Mouse (Mus musculus) heart, adult 2 months (tissue): Measurements from ENCODE around the gene Smtn. TPM values are rescaled to one million over a fixed set of nuclear protein-coding genes. Genes with fewer than 3 reads are reported as not detected.

Source experiments
- DNase-seq, 2 experiments: peaks; one replicate each; pipeline ENCODE4 v3.0.0; 2021
- H3K27ac ChIP-seq: fragments of 200-600 bp; 2 replicates; pipeline ENCODE4 v1.8.1; 2022
- H3K27me3 ChIP-seq: fragments of 200-500 bp; 2 replicates; pipeline ENCODE4 v1.6.1; 2012; ENCODE audit warnings: mild to moderate bottlenecking, low read length, inconsistent platforms, mixed read lengths; ENCODE audit not compliant: control insufficient read depth, insufficient read depth
- H3K36me3 ChIP-seq: fragments of 200-500 bp; 2 replicates; pipeline ENCODE4 v1.6.1; 2012; ENCODE audit warnings: low read length, inconsistent platforms; ENCODE audit not compliant: control insufficient read depth, insufficient read depth
- H3K4me1 ChIP-seq: fragments of 200-500 bp; 2 replicates; pipeline ENCODE4 v1.6.1; 2011; ENCODE audit warnings: low read length; ENCODE audit not compliant: control insufficient read depth, insufficient read depth
- H3K4me3 ChIP-seq: fragments of 200-600 bp; 2 replicates; pipeline ENCODE4 v1.8.1; 2022
- H3K79me2 ChIP-seq: fragments of 200-500 bp; replicated peaks from 2 replicates; pipeline ENCODE4 v1.6.1; 2012; ENCODE audit warnings: mild to moderate bottlenecking, inconsistent platforms, low read length, moderate library complexity, mixed read lengths; ENCODE audit not compliant: control insufficient read depth, insufficient read depth
- H3K9ac ChIP-seq: fragments of 200-500 bp; 2 replicates; pipeline ENCODE4 v1.6.1; 2012; ENCODE audit warnings: low read depth, mild to moderate bottlenecking, control low read depth, inconsistent platforms, low read length, mixed read lengths
- CTCF ChIP-seq: fragments of 200-600 bp; IDR thresholded peaks from 2 replicates; pipeline ENCODE4 v1.8.1; 2022; ENCODE audit warnings: antibody characterized with exemption, mild to moderate bottlenecking, moderate library complexity
- EP300 ChIP-seq: fragments of 200-500 bp; IDR thresholded peaks from 2 replicates; pipeline ENCODE4 v1.6.1; 2011; ENCODE audit warnings: low read depth, low read length, control low read depth; ENCODE audit not compliant: insufficient read depth
- POLR2A ChIP-seq: fragments of 200-500 bp; IDR thresholded peaks from 2 replicates; pipeline ENCODE4 v1.6.1; 2011; ENCODE audit warnings: mild to moderate bottlenecking, low read depth, low read length, control low read depth; ENCODE audit not compliant: insufficient read depth
- WGBS: fragments of 180-500 bp; shearing (Covaris S2); methylation state at CpG from one replicate; pipeline ENCODE4 v1.1.7; 2018; 5-methylcytosine and 5-hydroxymethylcytosine counted together
- intact Hi-C: fragments of 180-260 bp; cut with DNase I; formaldehyde crosslinking; loops from one replicate; pipeline ENCODE4 v1.15.1; 2025
- polyA plus RNA-seq: library from polyadenylated mRNA; depleted of rRNA; stranded (reverse); fragments of >200 nt; gene quantifications from 2 replicates; pipeline ENCODE4 v1.2.3, GENCODE M21; 2012
- total RNA-seq, 2 experiments: library from RNA; stranded (reverse); gene quantifications; 2 replicates each; pipeline ENCODE4 v1.2.3; 2021

Smtn gene
- total and polyA plus RNA-seq, 3 experiments = 137 to 167 (median 154) TPM

- intact Hi-C loops = no loop called here
- WGBS = 92% methylated on average over 4 of the region's 4 CpGs
- H3K9ac ChIP-seq = no peak overlapping the region
- H3K27me3 ChIP-seq = no peaks in the 10 kb centered on the region
- no peak overlapping the region for H3K4me3 ChIP-seq
- TF ChIP-seq CTCF (no peak), POLR2A (no peak), EP300 (no peak)
- H3K36me3 ChIP-seq = no peaks in the 10 kb centered on the region
- H3K4me1 ChIP-seq = no peaks in the 10 kb centered on the region
- no peak overlapping the region for H3K27ac ChIP-seq
- DNase-seq = no peak
- H3K79me2 ChIP-seq = no peaks in the 10 kb centered on the region
Measured at GRCm38 (mm10) chr11:3581908-3582307, 41.5 kb upstream of the Smtn start.

- no peak for DNase-seq
- Histone ChIP-seq H3K79me2 (no peaks in the 10 kb centered on the region), H3K9ac (no peak overlapping the region), H3K27me3 (no peaks in the 10 kb centered on the region), H3K36me3 (no peaks in the 10 kb centered on the region; the same call in 1 of the 2 replicates), H3K27ac (no peak overlapping the region), H3K4me3 (no peak overlapping the region), H3K4me1 (peaks cover 2% of the 10 kb centered on the region)
- 48% methylated on average over 7 of the region's 7 CpGs for WGBS
- TF ChIP-seq EP300 (no peak), POLR2A (no peak), CTCF (no peak; the same call in 1 of the 2 replicates)
- intact Hi-C loops = no loop called here
Measured at GRCm38 (mm10) chr11:3580306-3581084, 40.1 kb upstream of the Smtn start.

- Histone ChIP-seq H3K4me1 (peaks cover 13% of the 10 kb centered on the region), H3K36me3 (peaks cover 3% of the 10 kb centered on the region), H3K9ac (no peak overlapping the region), H3K27ac (no peak overlapping the region), H3K79me2 (no peaks in the 10 kb centered on the region), H3K27me3 (no peaks in the 10 kb centered on the region), H3K4me3 (no peak overlapping the region)
- intact Hi-C loops = no loop called here
- no peak for DNase-seq
- TF ChIP-seq CTCF = no peak
- no peak for TF ChIP-seq EP300
- no peak for TF ChIP-seq POLR2A
- WGBS = 74% methylated on average over 10 of the region's 10 CpGs
Measured at GRCm38 (mm10) chr11:3578050-3578725, 37.8 kb upstream of the Smtn start.

GRCm38 (mm10) chr11:3575238-3575637 lies 34.8 kb upstream of the Smtn start:
- Histone ChIP-seq H3K27ac (peak overlapping the region; percentile 88), H3K36me3 (peaks cover 3% of the 10 kb centered on the region), H3K79me2 (no peaks in the 10 kb centered on the region), H3K9ac (no peak overlapping the region), H3K4me3 (no peak overlapping the region), H3K4me1 (peaks cover 26% of the 10 kb centered on the region), H3K27me3 (no peaks in the 10 kb centered on the region)
- TF ChIP-seq CTCF (no peak), POLR2A (0 out of 2 replicates have a peak, but pooled peaks have one; percentile 10), EP300 (0 out of 2 replicates have a peak, but pooled peaks have one; percentile 59)
- peak; percentile 44 to 61 for DNase-seq
- 29% methylated on average over 3 of the region's 3 CpGs for WGBS
- intact Hi-C loops = no loop called here

GRCm38 (mm10) chr11:3573092-3573491 lies 32.7 kb upstream of the Smtn start:
- Histone ChIP-seq H3K4me1 (peaks cover 27% of the 10 kb centered on the region), H3K27ac (peak overlapping the region; percentile 88), H3K4me3 (no peak overlapping the region), H3K36me3 (peaks cover 3% of the 10 kb centered on the region), H3K27me3 (no peaks in the 10 kb centered on the region), H3K9ac (peak overlapping the region; percentile 28; the same call in 1 of the 2 replicates), H3K79me2 (no peaks in the 10 kb centered on the region)
- TF ChIP-seq POLR2A = peak; percentile 80; the same call in 1 of the 2 replicates
- no peak for TF ChIP-seq CTCF
- peak; percentile 100 for TF ChIP-seq EP300
- intact Hi-C loops = loop anchor here (1.0 kb wide), 2 partner anchors 34 to 38 kb away; no protein-coding TSS in a partner anchor
- peak; percentile 81 to 90 for DNase-seq
- 22% methylated on average over 9 of the region's 9 CpGs for WGBS
